Mouse (Mus musculus) layer of hippocampus, postnatal 10 days (tissue): ENCODE data around the gene Hivep3. TPM values are rescaled to one million over a fixed set of nuclear protein-coding genes. Genes with fewer than 3 reads are reported as not detected.

Experiments
- DNase-seq, 2 experiments: peaks; one replicate each; pipeline ENCODE4 v3.0.0; 2021; ENCODE audit warnings: low spot score in 2 of 2
- total RNA-seq, 2 experiments: library from RNA; stranded (reverse); gene quantifications; 2 replicates each; pipeline ENCODE4 v1.2.3; 2021

Hivep3 gene
- total RNA-seq, 2 experiments from 2014 or later, result 50.6 to 55.3 TPM

DNA sequence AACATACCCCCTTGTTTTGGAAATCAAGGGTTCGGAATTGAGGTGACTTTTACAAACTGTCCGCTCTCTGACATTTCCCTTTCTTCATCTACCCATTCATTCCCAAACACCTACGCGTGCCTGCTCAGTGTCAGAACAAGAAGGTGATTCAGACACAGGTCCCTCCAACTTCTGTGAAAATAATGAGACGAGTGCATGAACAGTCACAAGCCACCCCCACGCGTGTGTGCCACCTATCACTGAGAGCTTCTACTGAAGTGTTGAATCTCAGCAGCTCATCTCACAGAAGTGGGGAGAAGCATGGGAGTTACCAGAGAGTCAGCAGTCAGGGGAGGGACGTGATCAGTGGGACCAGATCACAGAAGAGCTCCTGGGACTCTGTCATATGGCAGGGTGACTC, 343.7 kb downstream of the Hivep3 start:
- no peak for DNase-seq

DNA sequence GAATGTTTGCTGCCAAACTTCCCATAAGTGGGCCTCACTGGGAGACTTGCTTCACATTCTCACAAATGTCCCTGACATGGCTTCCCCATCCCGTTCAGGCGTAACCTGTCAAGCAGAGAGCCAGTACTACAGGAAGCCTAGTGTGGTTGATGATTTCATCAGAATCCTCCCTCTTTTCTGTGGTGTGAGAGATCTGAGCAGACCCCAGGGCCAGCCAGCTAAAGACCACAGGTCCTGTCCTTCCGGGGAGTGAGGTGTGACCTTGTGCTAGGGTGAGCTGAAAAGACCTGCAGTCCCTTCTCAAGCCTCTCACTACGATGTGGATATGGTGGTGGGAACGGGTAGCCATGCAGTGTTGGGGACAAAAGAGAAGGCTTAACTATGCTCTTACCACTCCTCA, 348.9 kb downstream of the Hivep3 start:
- DNase-seq, result no peak

DNA sequence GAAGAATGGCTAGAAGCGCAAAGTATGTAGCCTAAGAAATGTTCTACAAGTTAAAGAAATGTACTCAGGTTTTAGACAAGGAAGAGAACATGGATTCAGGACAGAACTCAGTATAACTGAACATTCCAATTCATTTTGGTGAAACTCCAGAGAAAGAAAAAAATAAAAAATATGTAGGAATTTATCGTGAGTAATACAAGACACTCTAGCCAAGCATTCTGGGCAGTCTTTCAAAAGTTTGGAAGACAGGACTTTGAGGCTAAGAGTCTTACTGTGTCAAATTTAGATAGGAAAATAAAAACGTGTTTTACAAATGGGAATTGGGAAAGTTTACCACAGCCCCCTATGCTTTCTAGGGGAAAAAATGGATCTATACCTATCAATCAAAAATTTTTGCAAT, 350.1 kb downstream of the Hivep3 start:
- no peak for DNase-seq

DNA sequence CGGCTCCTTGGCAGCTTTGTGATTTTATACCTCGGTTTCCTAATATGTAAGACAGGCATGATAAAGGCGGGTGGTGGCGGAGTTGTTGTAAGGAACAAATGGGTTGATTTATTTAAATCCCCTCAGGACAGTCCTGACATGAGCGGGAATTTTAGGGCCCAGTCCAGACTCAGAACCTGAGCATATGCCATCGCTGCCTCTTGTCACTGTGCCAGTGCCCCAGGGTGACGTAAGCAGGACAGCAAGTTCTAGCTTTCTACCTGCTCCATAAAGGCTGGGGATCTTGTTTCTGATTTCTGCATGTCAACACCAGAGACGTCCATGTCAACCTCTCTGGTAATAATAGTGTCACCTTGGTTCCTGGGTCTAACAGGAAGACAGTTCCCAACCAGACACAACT, 356.0 kb downstream of the Hivep3 start:
- no peak for DNase-seq

DNA sequence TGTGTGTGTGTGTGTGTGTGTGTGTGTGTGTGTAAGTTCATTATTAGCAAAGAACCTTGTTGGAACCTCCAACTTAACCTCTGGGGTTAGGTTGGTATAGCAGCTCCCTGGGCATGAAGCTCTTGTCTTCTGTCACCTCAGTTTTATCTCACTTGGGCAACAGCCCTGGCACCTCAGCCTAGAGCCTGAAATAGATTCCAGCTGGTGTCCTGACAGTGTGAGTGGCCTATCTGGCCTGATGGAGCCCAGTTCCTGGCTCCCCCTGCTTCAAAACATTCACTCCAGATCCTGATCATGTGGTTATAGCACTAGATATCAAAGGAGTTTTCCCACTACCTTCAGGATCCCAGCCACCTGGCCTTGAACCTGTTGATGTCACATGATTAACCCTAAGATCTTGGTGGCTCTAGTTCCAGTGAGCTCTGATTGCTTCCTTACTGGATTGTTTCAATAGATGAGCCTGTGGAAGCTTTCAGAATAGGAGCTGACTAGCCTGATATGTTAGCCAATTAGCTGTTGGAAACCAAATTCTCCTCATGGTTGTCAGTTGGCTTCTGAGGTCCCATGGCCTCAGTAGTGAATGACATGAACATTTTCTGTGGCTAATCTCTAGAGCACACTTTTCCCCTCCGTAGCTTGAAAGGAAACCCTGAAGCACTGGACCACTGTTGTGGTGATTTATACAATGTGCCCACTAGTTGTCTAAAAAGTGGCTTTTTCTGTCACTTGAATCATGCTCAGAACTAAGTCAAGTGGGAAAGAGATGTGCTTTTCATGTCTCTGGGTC, 358.6 kb downstream of the Hivep3 start:
- no peak for DNase-seq

DNA sequence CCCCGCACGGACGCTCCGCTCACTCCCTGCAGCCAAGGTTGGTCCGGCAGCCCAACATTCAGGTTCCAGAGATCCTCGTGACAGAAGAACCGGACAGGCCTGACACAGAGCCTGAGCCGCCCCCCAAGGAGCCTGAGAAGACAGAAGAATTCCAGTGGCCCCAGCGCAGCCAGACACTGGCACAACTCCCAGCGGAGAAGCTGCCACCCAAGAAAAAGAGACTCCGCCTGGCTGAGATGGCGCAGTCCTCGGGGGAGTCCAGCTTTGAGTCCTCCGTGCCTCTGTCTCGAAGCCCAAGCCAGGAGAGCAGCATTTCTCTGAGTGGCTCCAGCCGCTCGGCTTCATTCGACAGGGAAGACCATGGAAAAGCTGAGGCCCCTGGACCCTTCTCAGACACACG, 363.4 kb downstream of the Hivep3 start:
- DNase-seq, result no peak

DNA sequence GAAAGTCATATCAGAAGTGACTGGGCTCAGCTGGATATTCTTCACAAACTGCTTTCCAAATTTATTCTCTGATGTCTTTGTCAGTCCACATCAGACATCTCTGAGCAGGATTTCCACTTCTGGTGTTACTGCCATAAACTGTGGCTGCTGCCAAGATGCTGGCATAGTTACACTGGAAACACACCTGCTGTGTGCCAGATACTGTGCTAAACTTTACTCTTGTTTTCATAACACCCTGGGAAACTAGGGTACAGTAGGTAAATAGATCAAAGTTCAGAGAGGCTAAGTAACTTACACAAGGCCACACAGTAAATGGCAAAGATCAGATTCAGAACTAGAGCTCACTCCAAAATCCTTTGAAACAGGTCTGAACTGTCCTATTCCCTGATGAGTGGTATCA, 367.6 kb downstream of the Hivep3 start:
- no peak for DNase-seq

DNA sequence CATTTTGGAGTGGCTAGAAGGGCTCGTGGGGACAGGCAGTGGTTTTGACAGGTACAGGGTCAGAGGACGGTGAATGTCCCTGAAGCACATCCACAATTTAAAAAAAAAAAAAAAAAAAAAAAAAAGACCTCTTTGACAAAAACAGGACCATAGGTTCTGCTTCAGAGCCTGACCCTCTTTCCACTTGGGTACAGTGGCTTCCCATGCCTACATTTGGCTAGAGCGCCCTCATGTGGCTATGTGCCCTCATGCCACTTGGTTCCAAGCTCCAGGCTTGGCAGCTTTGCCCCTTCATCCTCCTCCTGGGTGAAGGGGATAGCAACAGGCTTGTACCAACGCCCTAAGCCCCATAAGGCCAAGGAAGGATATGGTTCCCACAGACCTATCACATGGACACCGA, 371.0 kb downstream of the Hivep3 start:
- peak; percentile 80 to 83 for DNase-seq

DNA sequence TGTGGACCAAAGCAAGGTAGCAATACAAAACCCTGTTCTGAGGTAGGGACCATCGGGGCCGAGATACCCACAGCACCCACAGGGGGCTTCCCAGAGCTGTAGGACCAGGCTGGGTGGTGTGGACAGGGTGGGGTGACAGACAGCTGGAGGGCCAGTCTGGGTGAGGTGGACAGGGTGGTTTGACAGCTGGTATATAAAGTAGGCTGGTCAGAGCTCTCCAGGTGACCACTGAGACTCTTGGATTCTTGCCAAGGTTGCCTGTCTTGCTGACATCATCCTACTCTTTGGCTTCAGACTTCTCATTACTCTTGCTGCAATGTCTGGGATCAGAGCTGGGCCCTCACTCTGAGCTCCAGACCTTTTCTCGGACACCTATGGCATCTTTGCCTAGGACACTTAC, 372.8 kb downstream of the Hivep3 start:
- DNase-seq, result no peak

DNA sequence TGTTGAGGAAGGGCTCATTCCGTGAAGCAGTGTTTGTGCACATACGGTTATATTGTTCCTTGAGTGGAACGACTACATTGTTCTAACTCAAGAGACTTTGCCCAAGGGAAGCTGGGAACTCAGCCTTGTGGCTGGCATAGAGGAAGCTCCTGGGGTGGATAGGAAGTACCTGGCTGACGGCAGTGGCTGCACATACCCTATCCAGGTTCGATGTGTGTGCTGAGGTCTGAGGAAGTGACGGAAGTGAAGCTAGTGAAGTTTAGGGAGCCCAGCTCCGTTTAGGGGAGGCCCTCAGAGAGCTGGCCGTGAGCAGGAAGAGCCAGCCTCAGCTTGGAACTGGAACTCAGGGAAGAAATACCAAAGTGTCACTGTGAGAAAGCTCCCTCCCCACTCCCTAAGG, 374.2 kb downstream of the Hivep3 start:
- DNase-seq, result no peak

DNA sequence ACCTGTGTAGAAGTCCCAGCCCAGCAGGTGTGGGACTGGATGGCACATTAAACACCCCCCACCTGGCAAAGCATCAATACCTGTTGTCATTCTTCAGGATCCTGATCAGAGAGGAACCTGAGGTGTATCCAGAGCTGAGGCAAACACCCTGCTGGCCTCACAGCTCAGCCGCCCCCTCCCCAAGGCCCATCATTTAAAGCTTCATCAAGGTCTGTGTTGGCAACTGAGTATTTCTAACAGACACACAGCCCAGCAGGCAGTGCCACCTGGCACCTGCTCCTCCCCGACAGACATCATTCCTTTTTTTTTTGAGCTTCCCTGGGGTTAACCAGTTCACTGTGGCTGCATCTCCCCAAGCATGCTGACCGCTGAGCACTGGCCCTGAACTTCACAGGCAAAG, 381.9 kb downstream of the Hivep3 start:
- DNase-seq, result no peak

DNA sequence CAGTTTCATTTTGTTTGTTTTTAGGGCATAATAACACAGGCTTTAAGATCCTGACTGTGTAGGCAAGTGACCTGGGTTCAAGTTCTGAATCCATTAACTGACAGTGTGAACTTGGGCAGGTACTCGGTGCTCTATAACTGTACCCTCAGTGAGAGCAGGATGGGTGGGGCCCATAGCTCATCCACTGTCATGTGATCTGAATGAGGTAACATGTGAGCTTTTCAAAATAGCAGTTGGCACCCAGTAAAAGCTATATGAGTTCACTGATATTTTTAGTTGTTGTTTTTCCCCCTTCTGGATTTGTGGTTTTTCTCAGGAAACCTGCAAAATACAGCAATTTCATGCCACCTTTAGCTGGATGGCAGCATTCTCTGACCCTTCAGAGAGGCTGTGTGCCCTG, 382.7 kb downstream of the Hivep3 start:
- no peak for DNase-seq

DNA sequence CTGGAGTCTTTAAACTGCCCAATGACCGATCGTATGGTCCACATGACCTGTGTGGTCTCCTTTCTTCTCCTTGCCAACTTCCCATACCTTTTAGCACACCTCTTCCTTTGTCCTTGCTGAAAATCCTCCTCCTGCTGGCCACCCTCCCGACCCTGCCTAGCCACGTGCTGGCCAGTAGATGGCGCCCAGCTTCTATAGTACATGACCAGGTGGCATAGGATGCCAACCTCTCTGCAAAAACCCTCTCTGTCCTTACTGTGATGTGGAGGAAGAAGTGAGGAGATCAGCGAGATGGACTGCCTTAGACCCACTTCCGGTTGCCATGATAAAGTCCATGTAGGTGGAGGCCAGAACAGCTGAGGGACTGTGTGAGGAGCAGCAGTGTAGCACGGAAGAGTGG, 386.7 kb downstream of the Hivep3 start:
- peak; percentile 60 to 77 for DNase-seq

DNA sequence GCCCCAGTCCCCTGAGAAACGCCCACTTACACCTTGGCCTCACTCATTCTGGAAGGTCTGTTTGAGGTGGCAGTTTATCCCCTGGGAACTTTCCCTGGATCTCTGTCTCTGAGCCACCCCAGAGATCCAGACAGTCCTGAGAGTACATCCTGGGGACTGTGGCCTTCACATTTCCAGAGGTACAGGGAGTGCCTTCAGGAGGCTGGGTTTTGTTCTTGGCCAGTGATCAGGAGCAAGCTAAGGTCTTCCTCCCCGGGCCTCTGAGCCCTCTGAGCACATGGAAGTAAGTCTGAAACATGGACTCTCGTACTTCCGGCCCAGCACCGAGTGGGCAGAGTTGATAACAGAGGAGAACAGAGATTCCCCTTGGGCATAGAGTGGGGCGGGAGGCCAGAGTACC, 391.1 kb downstream of the Hivep3 start:
- no peak for DNase-seq

DNA sequence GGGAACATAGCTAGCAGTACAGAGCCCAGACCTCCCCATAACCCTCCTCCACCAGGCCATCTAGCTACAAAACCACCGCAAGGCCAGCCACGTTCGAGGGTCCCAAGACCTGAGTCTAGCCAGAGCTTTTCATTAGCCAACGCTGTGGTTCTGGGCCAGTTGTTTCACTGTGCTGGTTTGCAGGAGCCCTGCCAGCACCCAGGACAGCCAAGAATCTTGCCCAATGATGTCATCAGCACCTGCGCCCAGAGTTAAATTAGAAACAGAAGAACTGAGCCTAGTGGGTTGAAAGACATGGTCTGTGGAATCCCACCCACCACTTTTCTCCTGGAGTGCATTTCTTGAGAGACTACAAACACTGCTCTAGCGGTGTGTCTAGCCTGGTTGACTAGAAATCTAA, 392.5 kb downstream of the Hivep3 start:
- peak; percentile 42 to 56 for DNase-seq

DNA sequence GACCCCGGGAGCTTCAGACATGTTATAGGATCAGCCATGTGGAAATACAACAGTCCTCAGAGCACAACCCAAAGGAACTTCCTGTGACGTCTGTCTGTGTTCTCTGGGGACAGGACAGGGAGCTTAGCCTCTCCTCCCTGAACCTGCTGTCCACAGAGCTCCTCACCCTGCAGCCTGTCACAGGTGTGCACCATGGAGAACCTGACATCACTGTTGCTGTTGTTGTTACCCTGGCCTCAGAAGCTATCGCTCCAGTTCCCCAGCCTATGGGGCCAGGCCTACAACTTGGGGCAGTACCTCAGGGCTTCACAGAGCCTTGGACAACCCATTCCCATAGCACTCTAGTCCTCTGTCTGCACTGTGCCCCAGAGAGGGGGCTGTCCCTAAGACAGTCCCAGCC, 393.7 kb downstream of the Hivep3 start:
- no peak for DNase-seq

DNA sequence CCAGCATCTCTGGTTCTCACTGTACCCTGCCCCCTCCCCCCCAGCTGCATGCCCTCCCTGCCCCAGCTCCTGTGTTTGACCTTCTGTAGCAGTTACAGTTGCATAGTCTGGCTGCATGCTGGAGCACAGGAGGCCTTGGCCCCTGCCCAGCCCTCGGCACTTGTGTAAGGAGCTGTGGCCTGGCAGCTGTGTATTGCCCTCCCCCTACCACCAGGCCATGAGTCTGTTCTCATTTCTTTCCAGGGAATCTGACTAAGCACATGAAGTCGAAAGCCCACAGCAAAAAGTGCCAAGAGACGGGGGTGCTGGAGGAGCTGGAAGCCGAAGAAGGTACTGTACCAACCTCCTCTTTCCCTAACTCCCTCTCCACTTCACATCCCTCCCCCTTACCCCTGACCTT, 394.4 kb downstream of the Hivep3 start:
- no peak for DNase-seq

DNA sequence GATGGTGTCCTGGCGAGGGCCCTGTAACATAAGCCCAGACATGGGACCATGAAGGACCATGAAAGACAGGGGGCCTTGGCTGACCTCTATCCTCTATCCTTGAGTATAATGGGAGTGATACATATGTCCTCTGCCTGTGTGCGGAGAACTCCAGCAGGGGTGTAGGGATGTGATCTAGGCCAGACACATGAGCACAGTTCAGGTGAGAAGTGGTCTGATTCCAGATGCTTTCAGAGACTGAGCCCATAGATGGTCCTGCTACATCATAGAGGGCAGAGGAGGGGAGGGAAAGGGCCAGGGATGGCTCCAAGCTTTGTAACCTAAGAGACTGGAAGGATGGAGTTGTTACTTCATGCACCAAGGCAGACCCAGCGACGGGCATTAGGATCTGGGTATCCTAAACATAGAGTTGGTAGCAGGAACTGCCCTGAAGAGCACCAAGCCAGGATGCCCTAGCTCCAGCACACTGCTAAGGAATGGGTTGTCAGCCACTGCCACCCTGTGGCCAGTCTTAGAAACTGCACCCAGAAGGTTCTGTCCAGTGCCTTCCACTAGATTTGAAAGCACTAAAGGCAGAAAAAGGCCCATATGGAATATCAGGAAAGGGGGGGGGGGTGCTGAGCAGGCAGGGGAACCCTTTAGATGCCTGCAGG, 395.8 kb downstream of the Hivep3 start:
- peak; percentile 72 to 78 for DNase-seq

DNA sequence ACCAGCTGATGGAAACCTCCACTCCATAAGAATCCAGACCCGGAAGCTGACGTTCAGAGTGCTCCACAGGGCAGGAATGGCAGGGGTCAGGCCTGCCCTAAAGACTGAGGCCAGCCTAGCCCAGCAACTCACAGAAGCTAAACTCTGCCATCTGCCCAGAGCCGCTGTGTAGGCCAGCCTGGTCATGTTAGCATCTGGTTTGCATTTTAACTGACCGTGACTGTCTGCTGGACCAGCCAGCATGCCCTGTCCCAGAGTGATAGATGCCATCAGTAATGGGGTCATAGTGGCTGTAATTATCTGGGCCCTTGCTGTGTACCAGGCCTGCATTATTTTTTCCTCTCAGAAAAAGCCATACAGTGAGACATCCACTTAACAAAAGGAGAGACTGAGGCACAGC, 397.3 kb downstream of the Hivep3 start:
- no peak for DNase-seq

DNA sequence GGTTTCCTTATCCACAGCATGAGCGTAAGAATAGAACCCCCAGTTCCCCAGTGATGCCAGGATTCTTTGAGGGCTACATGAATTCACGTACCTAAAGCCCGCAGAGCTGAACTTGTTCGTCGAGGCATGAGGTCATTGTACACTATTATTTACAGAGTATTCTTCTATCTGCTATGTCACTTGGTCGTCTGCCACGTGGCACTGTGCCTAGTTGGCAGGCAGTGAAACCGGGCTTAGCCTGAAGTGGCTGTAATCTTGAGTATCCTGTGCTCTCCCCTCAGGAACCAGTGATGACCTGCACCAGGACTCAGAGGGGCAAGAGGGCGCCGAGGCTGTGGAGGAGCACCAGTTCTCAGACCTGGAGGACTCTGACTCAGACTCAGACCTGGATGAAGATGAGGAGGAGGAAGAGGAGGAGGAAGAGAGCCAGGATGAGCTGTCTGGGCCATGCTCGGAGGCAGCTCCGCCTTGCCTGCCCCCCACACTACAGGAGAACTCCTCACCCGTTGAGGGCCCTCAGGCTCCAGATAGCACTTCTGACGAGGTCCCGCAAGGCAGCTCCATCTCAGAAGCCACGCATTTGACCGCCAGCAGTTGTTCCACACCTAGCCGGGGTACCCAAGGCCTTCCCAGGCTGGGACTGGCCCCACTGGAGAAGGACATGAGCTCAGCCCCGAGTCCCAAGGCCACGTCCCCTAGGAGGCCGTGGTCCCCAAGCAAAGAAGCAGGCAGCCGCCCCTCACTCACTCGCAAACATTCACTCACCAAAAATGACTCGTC, 398.0 kb downstream of the Hivep3 start:
- DNase-seq, result peak in 1 of 2 experiments; percentile 48

DNA sequence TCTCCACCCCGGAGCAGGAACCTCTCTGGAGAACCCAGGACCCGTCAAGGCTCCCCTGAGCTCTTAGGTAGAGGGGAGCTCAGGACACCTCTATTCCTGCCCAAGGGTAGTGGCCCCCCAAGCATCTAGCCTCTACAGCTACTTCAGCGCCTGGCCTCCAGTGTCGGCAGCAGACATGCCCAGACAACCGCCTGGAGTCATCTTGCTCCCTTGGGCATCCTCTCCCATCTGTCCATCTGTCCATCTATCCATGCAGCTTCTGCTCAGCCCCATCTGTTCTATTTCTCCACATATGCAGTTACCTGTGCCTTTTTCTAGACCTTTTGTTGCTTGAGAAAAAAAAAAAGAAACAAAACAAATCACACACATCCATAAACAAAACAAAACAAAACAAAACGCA, 400.6 kb downstream of the Hivep3 start:
- no peak for DNase-seq

DNA sequence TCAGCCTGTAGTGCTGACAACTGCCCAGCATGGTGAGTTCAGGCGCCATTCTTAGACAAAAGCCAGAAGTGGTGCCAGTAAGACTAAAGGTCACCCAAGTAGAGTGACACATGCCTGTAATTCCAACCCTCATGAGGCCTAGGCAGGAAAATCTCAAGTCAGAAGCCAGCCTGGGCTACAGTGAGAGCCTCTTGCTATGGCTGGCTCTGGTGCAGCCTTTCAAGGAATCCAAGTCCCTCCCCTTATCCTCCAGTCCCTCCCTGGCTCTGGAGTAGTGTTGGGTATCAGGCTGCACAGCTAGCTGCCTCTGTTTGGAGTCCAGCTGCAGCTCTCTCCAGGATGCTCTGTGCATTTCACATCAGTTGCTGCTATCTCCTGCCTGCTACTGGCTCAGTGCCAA, 408.2 kb downstream of the Hivep3 start:
- no peak for DNase-seq
